Mouse (Mus musculus) layer of hippocampus, postnatal 14 days (tissue): ENCODE measurements around the gene Gmeb2. TPM values are rescaled to one million over a fixed set of nuclear protein-coding genes. Genes with fewer than 3 reads are reported as not detected.
A peak's percentile ranks its signal among the peaks of the same experiment; 100 is the strongest.

Source experiments
- DNase-seq, 2 experiments: peaks; one replicate each; pipeline ENCODE4 v3.0.0; 2021 to 2022; ENCODE audit warnings: low spot score in 2 of 2, mixed read lengths in 1 of 2
- long read RNA-seq, 2 experiments: library from polyadenylated mRNA; stranded (forward); transcript quantifications; one replicate each; pipeline ENCODE4 v2.0.0; 2021
- total RNA-seq, 2 experiments: library from RNA; stranded (reverse); gene quantifications; 2 replicates each; pipeline ENCODE4 v1.2.3; 2021

The Gmeb2 gene
- 10 to 100 TPM; 16.3 to 20.1 TPM for total RNA-seq
- long read RNA-seq, experiment 1, full-length matches to known transcripts, result 2 of 6 reads
- long read RNA-seq, experiment 1, partial matches to known transcripts, result 0 of 6 reads
- long read RNA-seq, experiment 1, other reads (novel, unspliced or antisense), result 4 of 6 reads
- long read RNA-seq, experiment 2, full-length matches to known transcripts, result 2 of 4 reads
- long read RNA-seq, experiment 2, partial matches to known transcripts, result 0 of 4 reads
- long read RNA-seq, experiment 2, other reads (novel, unspliced or antisense), result 2 of 4 reads

GRCm38 (mm10) chr2:181287958-181288350 lies at the start of gene Gmeb2:
Gmeb2 (minus strand) TSS chr2:181288035.
- peak; percentile 91 to 96 for DNase-seq

DNA sequence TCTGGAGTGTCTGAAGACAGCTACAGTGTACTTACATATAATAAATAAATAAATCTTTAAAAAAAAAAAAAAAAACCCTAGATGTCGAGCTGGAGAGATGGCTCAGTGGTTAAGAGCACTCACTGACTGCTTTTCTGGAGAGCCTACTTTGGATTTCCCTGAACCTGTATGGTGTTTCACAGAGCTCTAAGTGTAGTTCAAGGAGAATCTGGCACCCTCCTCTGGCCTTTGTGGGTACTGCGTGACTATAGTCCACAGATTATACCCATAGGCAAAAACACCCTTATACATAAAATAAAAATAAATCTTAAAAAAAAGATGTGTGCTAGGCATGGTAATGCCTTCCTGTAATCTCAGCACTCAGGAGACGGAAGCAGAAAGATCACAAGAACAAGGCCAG lies 46.2 kb upstream of the Gmeb2 start:
- peak; percentile 49 to 64 for DNase-seq

GRCm38 (mm10) chr2:181332542-181332941 lies 44.7 kb upstream of the Gmeb2 start:
- DNase-seq, result no peak

GRCm38 (mm10) chr2:181326098-181326497 lies 38.3 kb upstream of the Gmeb2 start:
- DNase-seq, result no peak

GRCm38 (mm10) chr2:181322136-181322535 lies 34.3 kb upstream of the Gmeb2 start:
- DNase-seq, result no peak

DNA sequence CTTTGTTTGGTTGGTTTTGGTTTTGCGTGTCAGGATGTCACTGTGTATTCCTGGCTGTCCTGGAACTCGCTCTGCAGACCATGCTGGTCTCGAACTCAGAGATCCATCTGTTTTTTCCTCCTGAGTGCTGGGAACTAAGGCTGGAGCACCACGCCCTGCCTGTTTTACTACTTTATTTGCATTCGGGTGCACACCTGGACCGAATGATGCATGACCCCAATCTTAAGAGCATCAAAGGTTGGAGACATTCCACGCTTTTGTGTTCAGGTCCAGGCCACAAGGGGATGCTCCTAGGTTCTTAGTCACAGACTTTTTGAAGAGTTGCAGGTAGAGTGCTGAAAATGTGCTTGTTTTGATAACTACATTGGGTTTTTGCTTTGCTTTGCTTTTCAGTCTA lies 32.3 kb upstream of the Gmeb2 start:
- no peak for DNase-seq

DNA sequence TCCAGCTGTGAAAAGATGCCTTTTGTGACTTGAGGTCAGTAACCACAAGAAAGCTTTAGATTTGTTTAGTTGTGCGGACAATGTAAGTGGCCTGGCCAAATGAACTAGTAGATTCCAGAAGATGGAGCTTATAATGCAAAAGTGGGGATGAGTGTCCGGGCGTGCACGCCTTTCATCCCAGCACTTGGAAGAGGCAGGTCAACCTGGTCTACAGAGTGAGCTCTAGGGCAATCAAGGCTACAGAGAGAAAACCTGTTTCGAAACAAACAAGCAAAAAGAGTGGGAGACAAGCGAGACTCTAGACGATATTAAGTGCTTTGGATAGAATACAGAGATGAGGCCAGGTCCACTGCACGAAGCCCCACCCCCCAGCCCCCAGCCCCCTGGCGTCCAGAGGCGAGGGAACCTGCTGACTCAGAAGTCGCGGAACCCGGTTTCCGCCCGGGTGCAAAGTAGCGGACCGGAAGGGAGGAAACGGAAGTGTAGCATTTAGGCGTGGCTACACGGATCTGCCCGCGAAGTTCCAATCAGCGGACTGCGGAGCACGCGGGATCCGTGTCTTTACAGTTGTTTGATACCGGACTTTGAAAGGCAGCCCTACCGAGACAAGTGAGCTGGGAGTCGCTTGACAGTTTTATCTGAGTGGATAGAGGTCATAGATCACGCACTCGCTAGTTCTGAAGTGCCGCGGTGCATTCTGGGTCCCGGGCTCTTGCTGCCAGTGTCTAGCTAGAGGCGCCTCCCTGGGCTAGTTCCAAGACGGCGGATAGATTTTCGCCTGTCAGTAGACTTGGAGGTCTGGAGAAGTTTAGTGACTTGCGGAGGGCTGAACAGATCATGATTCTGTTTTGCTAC lies 31.6 kb upstream of the Gmeb2 start, which contains the start of gene Rtel1:
Gene Rtel1 (plus strand): TSS at position 492 of the 855 bp plus-strand sequence.
- peak; percentile 83 to 86 for DNase-seq

DNA sequence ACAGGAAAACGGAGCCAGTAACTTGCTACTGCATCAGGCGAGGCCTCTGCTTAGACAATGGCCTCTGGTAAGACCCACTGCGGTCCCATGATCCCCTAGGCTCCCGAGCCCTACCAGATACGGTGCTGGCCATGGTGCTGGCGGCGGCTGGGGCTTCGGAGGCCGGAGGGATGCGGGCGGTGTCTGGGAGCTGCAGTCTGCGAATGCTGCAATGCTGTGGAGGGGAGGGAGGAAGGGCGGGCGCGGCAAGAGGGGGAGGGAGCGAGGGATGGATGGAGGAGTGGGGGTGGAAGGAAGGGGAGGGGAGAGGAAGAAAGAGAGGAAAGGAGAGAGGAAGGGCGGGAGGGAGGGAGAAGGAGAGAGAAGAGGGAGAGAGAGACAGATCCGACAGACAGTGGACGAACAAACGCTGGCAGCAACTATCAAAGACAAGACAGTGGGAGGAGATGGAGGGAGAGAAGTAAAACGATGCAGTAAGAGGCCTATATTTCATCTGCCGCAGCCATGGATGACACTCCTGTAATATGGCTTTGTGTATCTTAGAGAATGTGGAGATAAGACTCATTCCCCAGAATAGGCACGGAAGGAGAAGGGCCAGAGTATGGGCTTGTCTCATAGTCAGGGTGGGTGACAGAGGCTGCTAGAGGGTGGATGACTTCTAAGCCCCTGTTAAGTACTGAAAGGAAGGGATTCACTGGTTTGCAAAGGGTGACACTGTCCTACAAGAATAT lies 26.4 kb upstream of the Gmeb2 start, which contains the start of gene Stmn3:
Gene Stmn3 (minus strand): TSS at position 421 of the 731 bp plus-strand sequence.
- DNase-seq, result peak in 1 of 2 experiments; percentile 71

DNA sequence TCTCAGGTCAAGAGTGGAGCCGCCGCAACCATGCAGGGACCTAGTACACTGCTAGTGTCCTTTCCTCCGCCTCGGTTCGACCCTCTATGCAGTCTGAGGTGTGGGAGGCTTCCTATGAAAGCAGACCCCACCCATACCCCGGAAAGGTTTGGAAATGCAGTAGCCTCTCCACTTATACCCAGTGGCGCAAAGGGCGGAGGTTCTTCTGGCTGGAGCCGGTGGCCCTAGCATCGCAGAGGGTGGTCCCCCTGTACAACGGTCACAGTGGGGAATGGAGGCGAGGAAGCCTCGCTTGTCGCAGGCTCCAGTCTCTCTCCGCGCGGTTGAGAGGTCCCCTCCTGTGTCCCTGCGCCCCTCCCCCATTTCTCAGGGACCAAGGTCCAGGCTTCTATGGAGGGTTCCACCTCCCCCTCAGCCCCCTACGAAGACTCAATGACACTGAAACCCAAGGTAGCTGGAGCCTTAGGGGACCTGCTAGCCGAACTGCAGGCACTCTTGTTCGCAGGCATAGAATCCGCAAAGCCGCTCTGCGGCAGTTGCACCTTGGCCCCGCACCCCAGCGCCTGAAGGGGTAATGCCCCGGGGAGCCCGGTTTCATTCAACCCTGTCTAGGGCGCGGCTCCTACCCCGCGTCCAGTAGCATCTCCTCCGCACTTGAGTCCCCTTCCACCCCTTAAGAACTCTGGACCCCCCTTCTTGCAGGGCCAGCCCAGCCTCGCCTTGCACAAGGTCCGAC lies 25.7 kb upstream of the Gmeb2 start:
- peak in 1 of 2 experiments; percentile 69 for DNase-seq

GRCm38 (mm10) chr2:181313006-181313343 lies 25.1 kb upstream of the Gmeb2 start:
- DNase-seq, result no peak

DNA sequence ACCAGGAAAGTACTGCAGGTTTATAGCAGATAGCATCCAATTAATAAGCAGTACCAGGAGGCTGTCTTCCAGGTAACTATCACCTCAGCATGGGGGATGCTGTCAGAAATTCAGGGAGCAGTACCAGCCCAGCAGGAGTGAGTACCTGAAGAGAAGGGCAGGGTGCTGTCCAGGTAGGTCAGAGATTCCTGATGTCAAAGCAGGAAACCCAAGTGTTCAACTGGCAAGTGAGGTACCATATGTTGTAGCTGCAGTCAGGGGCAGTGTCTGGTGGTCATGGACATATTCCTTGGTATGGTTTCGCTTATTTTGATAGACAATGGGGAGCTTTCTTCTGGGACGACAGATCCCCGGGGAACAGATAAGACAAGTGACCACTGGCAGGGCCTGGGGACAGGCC lies 24.6 kb upstream of the Gmeb2 start:
- DNase-seq, result no peak

- peak in 1 of 2 experiments; percentile 37 for DNase-seq
Observed at GRCm38 (mm10) chr2:181307144-181307804, 19.4 kb upstream of the Gmeb2 start.

DNA sequence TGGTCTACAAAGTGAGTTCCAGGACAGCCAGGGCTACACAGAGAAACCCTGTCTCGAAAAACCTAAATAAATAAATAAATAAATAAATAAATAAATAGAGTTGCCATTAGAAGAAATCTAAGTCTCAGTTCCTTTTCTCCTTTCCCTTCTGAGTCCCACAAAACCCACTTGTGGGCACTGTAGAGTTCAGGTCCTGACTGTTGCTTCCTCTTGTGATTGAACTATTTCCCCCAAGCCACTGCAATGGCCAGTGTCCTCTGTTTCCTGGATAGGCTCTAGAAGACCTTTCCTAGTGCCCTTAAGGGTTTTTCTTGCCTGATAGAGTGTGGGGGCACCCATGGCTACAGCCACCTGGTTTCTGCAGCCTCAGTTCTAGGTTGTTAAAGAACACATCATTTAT lies 17.1 kb upstream of the Gmeb2 start:
- no peak for DNase-seq

DNA sequence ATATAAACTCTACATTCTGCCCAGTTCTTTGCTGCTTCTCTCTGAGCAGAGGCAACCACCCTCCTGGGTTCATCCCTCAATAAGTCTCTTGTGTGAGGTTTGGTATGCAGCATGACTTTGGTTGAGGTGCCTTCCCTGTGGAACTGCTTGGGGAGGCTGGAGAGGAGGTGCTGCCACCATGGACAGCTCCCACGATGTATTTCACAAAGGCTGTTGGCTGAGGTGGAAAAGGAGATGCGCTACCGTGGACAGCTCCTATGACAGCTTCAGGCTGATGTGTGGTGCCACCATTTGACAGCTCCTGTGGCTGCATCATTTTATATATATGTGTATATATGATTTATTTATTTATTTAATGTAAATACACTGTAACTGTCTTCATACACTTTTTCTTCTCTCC lies 14.2 kb upstream of the Gmeb2 start:
- no peak for DNase-seq

GRCm38 (mm10) chr2:181290937-181291336 lies 3.1 kb upstream of the Gmeb2 start:
- no peak for DNase-seq

DNA sequence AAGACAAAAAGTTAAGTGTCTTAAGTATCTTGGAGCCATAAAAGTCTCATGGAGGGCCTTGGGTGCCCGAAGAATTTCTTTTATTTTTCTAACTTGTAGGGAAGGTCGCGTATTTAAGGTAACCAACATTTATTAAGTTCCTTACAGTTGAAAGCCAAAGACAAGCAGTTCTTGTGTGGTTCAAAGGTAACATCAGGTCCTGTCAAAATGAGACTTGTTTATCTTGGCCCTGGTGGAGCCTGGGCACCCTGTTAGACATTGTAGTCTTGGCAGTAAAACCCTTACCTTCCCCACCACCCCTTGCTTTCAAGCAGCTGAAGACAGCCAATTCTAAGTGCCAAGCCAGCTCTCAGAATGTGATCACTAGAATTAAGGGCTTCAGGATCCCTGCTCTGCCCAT lies 856 bp upstream of the Gmeb2 start:
- DNase-seq, result no peak

GRCm38 (mm10) chr2:181287338-181287957 lies 387 bp downstream of the Gmeb2 start:
- DNase-seq, result peak; percentile 80 to 87

DNA sequence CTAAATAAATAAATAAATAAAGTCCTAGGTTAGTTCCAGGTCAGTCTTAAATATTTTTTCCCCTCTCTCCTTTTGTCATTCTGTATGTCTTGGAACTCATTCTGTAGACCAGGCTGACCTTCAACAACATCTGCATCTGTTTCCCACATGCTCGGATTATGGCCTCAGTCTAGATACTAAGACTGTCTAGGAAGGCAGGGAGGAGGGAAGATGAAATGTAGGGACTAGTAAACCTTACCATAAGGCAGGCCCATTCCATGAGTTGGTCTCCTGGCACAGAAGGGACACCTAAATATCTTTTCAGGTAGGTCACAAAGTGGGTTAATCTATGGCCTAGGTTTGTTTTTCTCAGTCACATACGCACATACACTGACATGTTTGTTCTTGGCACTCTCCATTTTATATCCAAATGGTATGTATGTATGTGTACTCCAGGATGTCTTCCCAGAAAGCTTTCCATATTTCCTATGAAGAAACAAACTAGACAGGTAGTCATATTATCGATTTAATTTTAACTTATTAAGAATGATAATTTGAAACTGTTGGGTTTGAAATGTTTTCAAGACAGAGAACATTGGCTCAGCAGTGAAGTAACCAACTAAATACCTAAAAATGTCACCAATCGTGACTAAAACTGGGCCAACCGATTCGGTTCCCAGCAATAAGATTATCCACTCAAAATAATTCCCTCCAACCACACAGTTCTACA lies 1.1 kb downstream of the Gmeb2 start:
- no peak for DNase-seq

GRCm38 (mm10) chr2:181279968-181280367 lies 7.9 kb downstream of the Gmeb2 start:
- peak in 1 of 2 experiments; percentile 31 for DNase-seq
